Mouse (Mus musculus): Measurements from ENCODE around the gene Sort1. TPM values are rescaled to one million over a fixed set of nuclear protein-coding genes. Genes with fewer than 3 reads are reported as not detected.

Gene Sort1
- 0.14 TPM for polyA plus RNA-seq (2017; shearing (Covaris generic))

GRCm38 (mm10) chr3:108283781-108284601 lies at the start of gene Sort1:
Gene Sort1, plus strand, starts transcription at chr3:108284082.

GRCm38 (mm10) chr3:108256719-108257637 lies 26.9 kb upstream of the Sort1 start, which contains the start of gene Psma5:
Gene Psma5, plus strand, starts transcription at chr3:108256926.

GRCm38 (mm10) chr3:108364270-108364995 lies 80.6 kb downstream of the Sort1 start, which contains the start of gene Mybphl:
Gene Mybphl, plus strand, starts transcription at chr3:108364911.

GRCm38 (mm10) chr3:108383485-108384354 lies 99.8 kb downstream of the Sort1 start, which contains the start of gene Psrc1:
Gene Psrc1, plus strand, starts transcription at chr3:108383839.

Other genes with a start within 250 kb of the Sort1 start
- 9.9 TPM for gene Gstm4, start 239.2 kb upstream of the Sort1 start, polyA plus RNA-seq (2017; shearing (Covaris generic))
- 47.3 TPM for gene Ampd2, start 197.4 kb upstream of the Sort1 start, polyA plus RNA-seq (2017; shearing (Covaris generic))
- gene Gnat2, start 191.3 kb upstream of the Sort1 start, polyA plus RNA-seq (2017; shearing (Covaris generic)), result not detected
- 182 TPM for gene Gnai3, start 137.9 kb upstream of the Sort1 start, polyA plus RNA-seq (2017; shearing (Covaris generic))
- not detected for gene Gpr61, start 129.2 kb upstream of the Sort1 start, polyA plus RNA-seq (2017; shearing (Covaris generic))
- 1.1 TPM for gene Amigo1, start 97.7 kb upstream of the Sort1 start, polyA plus RNA-seq (2017; shearing (Covaris generic))
- 22.7 TPM for gene Cyb561d1, start 82.9 kb upstream of the Sort1 start, polyA plus RNA-seq (2017; shearing (Covaris generic))
- gene Atxn7l2, start 73.1 kb upstream of the Sort1 start, polyA plus RNA-seq (2017; shearing (Covaris generic)), result 15.7 TPM
- gene Sypl2, start 57.4 kb upstream of the Sort1 start, polyA plus RNA-seq (2017; shearing (Covaris generic)), result not detected
- 124 TPM for gene Psma5, start 27.2 kb upstream of the Sort1 start, polyA plus RNA-seq (2017; shearing (Covaris generic))
- gene Mybphl, start 80.8 kb downstream of the Sort1 start, polyA plus RNA-seq (2017; shearing (Covaris generic)), result not detected
- 2.4 TPM for gene Psrc1, start 99.8 kb downstream of the Sort1 start, polyA plus RNA-seq (2017; shearing (Covaris generic))
- gene Celsr2, start 131.5 kb downstream of the Sort1 start, polyA plus RNA-seq (2017; shearing (Covaris generic)), result 1.2 TPM
- gene Sars, start 161.1 kb downstream of the Sort1 start, polyA plus RNA-seq (2017; shearing (Covaris generic)), result 164 TPM